Mouse (Mus musculus) Muller cell, postnatal 12 days (primary cell): ENCODE measurements at regions not wholly inside any gene's neighbourhood (a gene's known extent, or its start where the extent isn't known, plus 50 kb on each side); places are given as distances from the start of the nearest gene placed in this dataset.

Source experiments
- DNase-seq: peaks from one replicate; pipeline ENCODE4 v3.0.0-alpha.2; 2015; ENCODE audit errors: inconsistent ontology term

GRCm38 (mm10) chr1:95762244-95762643 lies 94.9 kb upstream of the St8sia4 start:
- DNase-seq = peak; percentile 43

- no peak for DNase-seq
Observed at GRCm38 (mm10) chr1:95754071-95754915, 86.9 kb upstream of the St8sia4 start.

DNA sequence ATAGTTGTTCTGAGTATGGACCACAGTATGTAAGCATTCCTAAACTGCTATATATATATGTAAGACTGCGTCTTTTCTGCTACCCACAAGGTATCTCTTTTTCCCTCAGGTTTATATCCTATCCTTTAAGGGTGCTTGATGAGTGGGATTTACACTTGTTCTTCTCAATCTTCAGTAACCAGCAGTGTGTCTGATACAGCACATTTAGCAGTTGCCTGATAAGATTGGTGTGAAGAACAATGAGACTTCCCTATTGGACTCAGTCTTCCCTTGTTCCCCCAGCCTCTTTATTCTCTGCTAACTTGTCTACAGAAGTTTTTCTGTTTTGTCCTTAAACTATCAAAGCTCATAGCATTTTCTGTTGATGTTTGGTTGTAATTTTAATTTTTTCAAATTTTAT lies 86.1 kb upstream of the St8sia4 start:
- no peak for DNase-seq

DNA sequence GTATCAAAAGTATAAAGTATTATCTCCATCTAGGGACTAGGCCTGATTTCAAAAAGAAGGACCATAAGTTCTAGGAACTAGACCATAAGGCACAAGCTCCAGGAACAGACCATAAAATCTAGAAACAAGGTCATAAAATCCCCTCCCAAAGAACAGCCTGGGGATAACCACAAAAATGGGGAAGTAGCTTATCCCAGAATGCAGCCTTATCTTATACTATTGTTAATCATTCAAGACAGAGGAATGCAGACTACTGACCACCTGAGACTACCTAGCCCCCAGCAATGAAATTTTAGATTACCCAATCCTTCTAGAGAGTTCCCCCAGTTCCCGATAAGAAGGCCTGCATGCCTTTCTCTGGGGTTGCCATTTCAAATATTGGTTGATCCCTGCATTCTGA lies 81.6 kb upstream of the St8sia4 start:
- no peak for DNase-seq

DNA sequence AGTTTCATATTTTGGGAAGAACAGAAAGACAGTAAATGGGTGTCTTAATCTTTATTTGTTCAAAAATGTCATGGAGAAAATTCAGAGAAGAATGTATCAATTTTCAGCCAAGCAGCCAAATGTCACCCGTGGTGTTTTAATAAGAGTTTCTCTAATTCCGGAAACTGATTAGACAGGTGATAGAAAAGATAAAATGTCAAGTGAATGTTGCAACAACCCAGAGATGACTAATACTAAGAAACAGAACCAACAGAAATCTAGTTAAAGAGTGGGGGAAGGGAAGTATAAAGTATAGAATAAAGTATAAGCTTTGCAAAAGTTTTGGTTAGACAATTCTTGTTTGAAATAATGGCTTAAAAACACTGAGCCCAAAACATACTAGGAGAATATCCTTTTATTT lies 79.9 kb upstream of the St8sia4 start:
- DNase-seq = no peak

DNA sequence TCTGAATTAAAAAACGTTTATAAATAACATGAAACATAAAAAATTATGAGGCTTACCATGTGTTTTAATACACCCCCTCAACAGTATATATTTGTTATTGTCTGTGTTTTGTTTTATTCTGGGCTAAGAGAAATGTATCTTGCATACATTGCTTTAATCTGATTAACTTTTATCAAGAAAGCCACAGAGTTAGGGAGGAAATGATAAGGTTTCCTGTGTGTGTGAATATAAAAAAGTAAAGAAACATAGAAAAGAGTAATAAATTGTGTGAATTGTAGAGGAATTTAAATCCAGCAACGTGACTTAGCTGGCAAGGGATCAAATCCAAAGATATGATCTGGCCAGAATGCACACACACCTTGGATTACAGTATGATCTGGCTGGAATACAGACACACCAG lies 77.1 kb upstream of the St8sia4 start:
- no peak for DNase-seq

GRCm38 (mm10) chr1:95743334-95743733 lies 76.0 kb upstream of the St8sia4 start:
- no peak for DNase-seq

DNA sequence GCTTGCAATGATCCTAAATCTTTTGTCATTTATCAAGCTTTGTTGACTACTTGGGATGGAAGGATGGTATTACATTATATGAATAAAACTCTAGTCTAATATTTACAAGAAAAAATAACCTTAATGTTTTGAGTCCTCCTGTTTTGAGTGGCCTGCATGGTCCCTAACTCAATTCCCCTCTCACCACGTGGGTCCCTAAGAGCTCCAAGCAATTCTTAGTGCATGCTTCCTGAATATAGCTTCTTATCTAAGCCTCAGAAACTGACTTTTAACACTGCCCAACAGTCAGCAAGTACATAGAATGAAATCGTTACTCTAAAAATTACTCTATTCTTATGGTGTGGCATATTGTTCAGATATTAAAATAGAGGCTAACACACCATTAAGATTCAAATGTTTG lies 52.1 kb upstream of the St8sia4 start:
- no peak for DNase-seq

GRCm38 (mm10) chr1:95718794-95719193 lies 51.4 kb upstream of the St8sia4 start:
- DNase-seq = no peak
